Mouse (Mus musculus) hindbrain, embryonic 13.5 days (tissue): ENCODE measurements at regions not wholly inside any gene's neighbourhood (a gene's known extent, or its start where the extent isn't known, plus 50 kb on each side); places are given as distances from the start of the nearest gene placed in this dataset.

Experiments
- ATAC-seq: fragments of 200-750 bp; cut with Nextera tagmentation; 2 replicates; pipeline ENCODE4 v1.8.0; 2017; ENCODE audit warnings: moderate TSS enrichment; ENCODE audit not compliant: low FRiP score
- H3K27ac ChIP-seq: fragments of 300-500 bp; sonication (generic); 2 replicates; pipeline ENCODE4 v1.5.1; 2015; ENCODE audit warnings: inconsistent platforms, mild to moderate bottlenecking, moderate library complexity
- H3K27me3 ChIP-seq: fragments of 300-500 bp; sonication (generic); 2 replicates; pipeline ENCODE4 v1.6.1; 2015; ENCODE audit warnings: mild to moderate bottlenecking, inconsistent platforms
- H3K36me3 ChIP-seq: fragments of 300-500 bp; sonication (generic); 2 replicates; pipeline ENCODE4 v1.6.1; 2015; ENCODE audit warnings: mild to moderate bottlenecking, inconsistent platforms
- H3K4me1 ChIP-seq: fragments of 300-500 bp; sonication (generic); replicated peaks from 2 replicates; pipeline ENCODE4 v1.6.1; 2015; ENCODE audit warnings: inconsistent platforms
- H3K4me2 ChIP-seq: fragments of 300-500 bp; sonication (generic); 2 replicates; pipeline ENCODE4 v1.6.1; 2015; ENCODE audit warnings: inconsistent platforms, mild to moderate bottlenecking, moderate library complexity
- H3K4me3 ChIP-seq: fragments of 300-500 bp; sonication (generic); 2 replicates; pipeline ENCODE4 v1.5.1; 2015; ENCODE audit warnings: mild to moderate bottlenecking, inconsistent platforms
- H3K9ac ChIP-seq: fragments of 300-500 bp; sonication (generic); 2 replicates; pipeline ENCODE4 v1.6.1; 2015; ENCODE audit warnings: mild to moderate bottlenecking, inconsistent platforms
- H3K9me3 ChIP-seq: fragments of 300-500 bp; sonication (generic); 2 replicates; pipeline ENCODE4 v1.6.1; 2016; ENCODE audit warnings: inconsistent platforms
- WGBS: fragments of 180-500 bp; shearing (Covaris S2); methylation state at CpG from one replicate; pipeline ENCODE4 v1.1.7; 2015; 5-methylcytosine and 5-hydroxymethylcytosine counted together

DNA sequence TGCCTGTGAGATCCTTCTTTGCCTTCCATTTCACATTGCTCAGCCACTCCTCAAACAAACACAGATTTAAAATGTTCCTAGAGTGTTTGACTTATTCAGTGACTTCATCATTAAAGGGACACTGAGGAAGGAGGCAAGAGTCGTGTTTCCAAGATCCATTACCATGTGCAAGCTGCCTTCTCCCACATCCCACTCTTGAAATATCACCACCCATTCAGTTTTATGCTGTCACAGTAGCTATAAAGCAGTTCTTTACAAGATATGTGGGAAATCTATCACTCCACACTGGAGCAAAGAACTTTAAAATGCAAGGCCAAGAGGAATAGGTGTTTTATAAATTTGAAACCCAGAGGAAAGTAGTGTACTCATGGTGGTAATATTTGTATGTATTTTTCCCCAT, 110.2 kb upstream of the Gm12695 start:
- no peak for ATAC-seq
- Histone ChIP-seq H3K4me1 (no peaks in the 10 kb centered on the region), H3K36me3 (no peaks in the 10 kb centered on the region), H3K4me3 (no peak overlapping the region), H3K4me2 (no peak overlapping the region), H3K27ac (no peak overlapping the region), H3K27me3 (no peaks in the 10 kb centered on the region), H3K9ac (no peak overlapping the region), H3K9me3 (no peaks in the 10 kb centered on the region)
- 61% methylated on average over 1 of the region's 1 CpGs for WGBS

DNA sequence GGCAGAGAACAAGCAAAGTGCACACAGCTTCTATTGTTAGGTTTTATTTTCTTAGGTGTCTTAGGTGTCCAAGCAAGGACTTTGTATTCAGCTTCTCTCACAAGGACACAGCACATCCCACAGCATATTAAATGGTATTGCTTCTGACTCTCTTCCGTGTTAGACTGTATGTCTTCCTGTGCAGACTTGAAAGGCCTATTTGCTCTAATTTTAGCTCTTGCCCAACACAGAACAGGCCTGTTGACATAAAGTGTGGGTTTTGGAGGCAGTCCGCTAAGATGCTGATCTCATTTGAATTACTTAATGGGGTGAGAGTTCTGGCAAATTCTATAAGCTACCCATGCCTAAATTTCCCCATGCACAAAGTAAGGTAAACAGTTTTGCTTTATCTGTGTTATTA, 96.1 kb upstream of the Gm12695 start:
- no peak for ATAC-seq
- no peak overlapping the region for H3K4me3 ChIP-seq

DNA sequence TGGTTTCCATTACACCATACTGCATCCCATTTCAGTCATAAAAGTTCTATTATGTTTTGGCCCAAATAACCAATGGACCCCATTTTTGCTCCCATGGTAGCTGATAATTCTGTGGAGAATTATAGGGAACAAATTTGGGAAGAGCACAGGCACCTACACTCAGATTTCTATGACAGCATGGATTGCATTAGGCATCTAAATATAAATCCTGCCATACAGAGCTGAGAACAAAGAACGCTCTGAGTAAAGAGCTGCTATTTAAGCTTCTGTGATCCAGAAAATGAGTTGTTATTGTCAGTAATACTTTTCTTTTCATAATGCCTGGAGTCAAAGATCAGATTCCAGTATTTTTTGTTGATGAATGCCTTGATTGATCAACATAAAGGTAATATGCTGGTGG, 93.0 kb upstream of the Gm12695 start:
- Histone ChIP-seq H3K4me1 (no peaks in the 10 kb centered on the region), H3K4me3 (no peak overlapping the region), H3K27me3 (no peaks in the 10 kb centered on the region), H3K4me2 (no peak overlapping the region), H3K27ac (no peak overlapping the region), H3K9ac (no peak overlapping the region), H3K36me3 (no peaks in the 10 kb centered on the region), H3K9me3 (no peaks in the 10 kb centered on the region)
- 86% methylated on average over 1 of the region's 1 CpGs for WGBS
- no peak for ATAC-seq

More for the DNA sequence above, 96.1 kb upstream of the Gm12695 start:
- H3K9ac ChIP-seq: no peak overlapping the region
- no peaks in the 10 kb centered on the region for H3K27me3 ChIP-seq
- no peaks in the 10 kb centered on the region for H3K9me3 ChIP-seq
- no peak overlapping the region for H3K4me2 ChIP-seq
- H3K36me3 ChIP-seq: no peaks in the 10 kb centered on the region
- H3K27ac ChIP-seq: no peak overlapping the region
- WGBS: 92% methylated on average over 2 of the region's 2 CpGs
- H3K4me1 ChIP-seq: no peaks in the 10 kb centered on the region

GRCm38 (mm10) chr4:96874644-96875043, 89.7 kb upstream of the Gm12695 start:
- Histone ChIP-seq H3K9ac (no peak overlapping the region), H3K9me3 (no peaks in the 10 kb centered on the region), H3K27me3 (no peaks in the 10 kb centered on the region), H3K4me1 (no peaks in the 10 kb centered on the region), H3K4me2 (no peak overlapping the region), H3K27ac (no peak overlapping the region), H3K4me3 (no peak overlapping the region), H3K36me3 (no peaks in the 10 kb centered on the region)
- no peak for ATAC-seq

- WGBS: 53% methylated on average over 3 of the region's 3 CpGs
These were observed 60.2 kb upstream of the Gm12695 start for GRCm38 (mm10) chr4:96845170-96845569.

More at GRCm38 (mm10) chr4:96845170-96845569, 60.2 kb upstream of the Gm12695 start:
- Histone ChIP-seq H3K9ac (no peak overlapping the region), H3K9me3 (no peaks in the 10 kb centered on the region), H3K4me3 (no peak overlapping the region), H3K27me3 (no peaks in the 10 kb centered on the region), H3K27ac (0 out of 2 replicates have a peak overlapping the region, but pooled peaks have one; percentile 18), H3K4me1 (peaks cover 8% of the 10 kb centered on the region), H3K4me2 (no peak overlapping the region), H3K36me3 (no peaks in the 10 kb centered on the region)
- no peak for ATAC-seq
